Mouse (Mus musculus): ENCODE measurements around the gene Flt4.

DNA sequence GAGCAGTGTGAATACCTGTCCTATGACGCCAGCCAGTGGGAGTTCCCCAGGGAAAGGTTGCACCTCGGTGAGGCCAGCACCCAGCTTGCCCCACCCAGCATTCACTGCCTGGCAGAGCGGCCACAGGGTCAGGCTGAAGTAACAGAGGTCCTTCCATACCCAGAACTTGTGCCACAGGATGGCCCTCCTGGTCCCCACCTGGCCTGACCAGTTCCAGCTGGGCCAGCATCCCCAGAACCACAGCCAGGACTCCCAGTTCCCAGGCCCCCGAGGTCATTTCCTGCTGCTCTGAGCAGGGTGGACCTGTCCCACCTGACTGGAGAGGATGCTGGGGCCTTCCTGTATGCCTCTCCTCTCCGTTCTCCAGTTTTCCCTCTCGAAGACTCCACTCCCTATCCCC lies 26.6 kb downstream of the Flt4 start:
- TF ChIP-seq POLR2A (IDR thresholded peaks at IDR 0.05; ENCODE audit: borderline replicate concordance, extremely low read depth, low read depth, low read length): no peak
- no peak for TF ChIP-seq CTCF (IDR thresholded peaks at IDR 0.05; ENCODE audit: insufficient read depth, low read length)
